Mouse (Mus musculus) yolk sac, embryonic 10.5 days (tissue): ENCODE data around the gene Them4.
"Not testable (repeated sequence)": the region's sequence is repeated elsewhere in the genome, so short reads cannot be mapped to it uniquely, and the experiment has no call there.

Experiments used
- DNase-seq: peaks from one replicate; pipeline ENCODE4 v3.0.0-alpha.2; 2017; ENCODE audit warnings: low spot score

Them4 gene

GRCm38 (mm10) chr3:94309633-94310363 is at the start of gene Them4:
Gene Them4, plus strand, starts transcription at chr3:94310089.
- DNase-seq, result peak; percentile 95

- DNase-seq, result no peak
These were observed 49.3 kb upstream of the Them4 start for GRCm38 (mm10) chr3:94260598-94260997.

GRCm38 (mm10) chr3:94263736-94264135 is 46.2 kb upstream of the Them4 start, which contains the start of gene Gm4778:
Gene Gm4778, plus strand, starts transcription at chr3:94264036.
- not testable (repeated sequence) for DNase-seq

GRCm38 (mm10) chr3:94275991-94276390 is 33.9 kb upstream of the Them4 start:
- DNase-seq, result no peak

GRCm38 (mm10) chr3:94305457-94305856 is 4.4 kb upstream of the Them4 start:
- no peak for DNase-seq

GRCm38 (mm10) chr3:94306975-94307374 is 2.9 kb upstream of the Them4 start:
- DNase-seq, result no peak

GRCm38 (mm10) chr3:94310491-94310890 is 602 bp downstream of the Them4 start:
- DNase-seq, result no peak

- DNase-seq, result no peak
These were observed 1.0 kb downstream of the Them4 start for GRCm38 (mm10) chr3:94310911-94311310.

- DNase-seq, result no peak
These were observed 1.5 kb downstream of the Them4 start for GRCm38 (mm10) chr3:94311376-94311775.

- no peak for DNase-seq
These were observed 18.8 kb downstream of the Them4 start for GRCm38 (mm10) chr3:94328681-94329080.

GRCm38 (mm10) chr3:94334442-94334841 is 24.6 kb downstream of the Them4 start:
- no peak for DNase-seq

- no peak for DNase-seq
These were observed 28.6 kb downstream of the Them4 start for GRCm38 (mm10) chr3:94338522-94338921.

GRCm38 (mm10) chr3:94341959-94342422 is 32.1 kb downstream of the Them4 start, which contains the start of gene Them5:
Gene Them5, plus strand, starts transcription at chr3:94342099.
- DNase-seq, result no peak

- DNase-seq, result no peak
These were observed 32.7 kb downstream of the Them4 start for GRCm38 (mm10) chr3:94342552-94342951.

GRCm38 (mm10) chr3:94344182-94344581 is 34.3 kb downstream of the Them4 start:
- no peak for DNase-seq

GRCm38 (mm10) chr3:94344897-94345296 is 35.0 kb downstream of the Them4 start:
- no peak for DNase-seq

- DNase-seq, result no peak
These were observed 38.3 kb downstream of the Them4 start for GRCm38 (mm10) chr3:94348146-94348545.

GRCm38 (mm10) chr3:94360812-94361211 is 50.9 kb downstream of the Them4 start:
- no peak for DNase-seq

GRCm38 (mm10) chr3:94362138-94362537 is 52.2 kb downstream of the Them4 start, which contains the start of gene C2cd4d:
Gene C2cd4d, plus strand, starts transcription at chr3:94362438.
- DNase-seq, result no peak

GRCm38 (mm10) chr3:94363291-94364153 is 53.6 kb downstream of the Them4 start:
- peak; percentile 43 for DNase-seq

GRCm38 (mm10) chr3:94364154-94364526 is 54.3 kb downstream of the Them4 start:
- DNase-seq, result no peak

- peak; percentile 76 for DNase-seq
These were observed 56.9 kb downstream of the Them4 start for GRCm38 (mm10) chr3:94366761-94367160.

- no peak for DNase-seq
These were observed 57.6 kb downstream of the Them4 start for GRCm38 (mm10) chr3:94367511-94367910.
